Mouse (Mus musculus) CH12.LX (cell line): ENCODE data around the gene Exosc2. TPM values are rescaled to one million over a fixed set of nuclear protein-coding genes. Genes with fewer than 3 reads are reported as not detected.
A peak's percentile ranks its signal among the peaks of the same experiment; 100 is the strongest.

Experiments
- DNase-seq: peaks from one replicate; pipeline ENCODE4 v3.0.0-alpha.2; 2013; ENCODE audit errors: extremely low read depth
- H3K27ac ChIP-seq: 2 replicates; pipeline ENCODE4 v1.5.1; 2012; ENCODE audit warnings: low read depth, mild to moderate bottlenecking, control low read depth, moderate library complexity; ENCODE audit not compliant: insufficient read depth
- H3K27me3 ChIP-seq: replicated peaks from 2 replicates; pipeline ENCODE3; 2012; ENCODE audit warnings: inconsistent platforms
- H3K36me3 ChIP-seq, 2 experiments: replicated peaks in 1 of 2; 2 replicates each; pipeline versions ENCODE3 to v1.6.1; 2012; ENCODE audit warnings: inconsistent platforms in 1 of 2, low read length in 1 of 2, mild to moderate bottlenecking in 1 of 2, mixed read lengths in 1 of 2, moderate library complexity in 1 of 2; ENCODE audit not compliant: control insufficient read depth in 1 of 2, insufficient read depth in 1 of 2
- H3K4me1 ChIP-seq, 2 experiments: 2 replicates each; pipeline ENCODE4 v1.6.1; 2012; ENCODE audit warnings: inconsistent platforms in 1 of 2, moderate library complexity in 1 of 2; ENCODE audit not compliant: insufficient read depth in 2 of 2, control insufficient read depth in 1 of 2
- H3K4me2 ChIP-seq: 2 replicates; pipeline ENCODE4 v1.6.1; 2012; ENCODE audit warnings: low read depth, mild to moderate bottlenecking, control low read depth; ENCODE audit not compliant: poor library complexity, insufficient read depth, severe bottlenecking
- H3K4me3 ChIP-seq, 3 experiments: fragments of 150-350 bp in 1 of 3; sonication (generic) in 1 of 3; replicated peaks in 1 of 3; 2 replicates each; pipeline versions ENCODE3 to v1.5.1; 2011 to 2012; ENCODE audit warnings: low read depth in 2 of 3, low read length in 2 of 3, mild to moderate bottlenecking in 2 of 3, moderate library complexity in 2 of 3, control low read depth in 1 of 3, improper control_type of control experiment in 1 of 3, inconsistent platforms in 1 of 3, mixed read lengths in 1 of 3; ENCODE audit not compliant: poor library complexity in 1 of 3
- H3K79me2 ChIP-seq: replicated peaks from 2 replicates; pipeline ENCODE4 v1.6.1; 2012; ENCODE audit warnings: mild to moderate bottlenecking, moderate library complexity; ENCODE audit not compliant: control insufficient read depth, poor library complexity, insufficient read depth, severe bottlenecking; ENCODE audit errors: extremely low read depth
- H3K9ac ChIP-seq: 2 replicates; pipeline ENCODE4 v1.6.1; 2012; ENCODE audit warnings: low read depth, mild to moderate bottlenecking, control low read depth, moderate library complexity; ENCODE audit not compliant: insufficient read depth
- H3K9me3 ChIP-seq: replicated peaks from 2 replicates; pipeline ENCODE3; 2012; ENCODE audit warnings: low read length, inconsistent platforms, mixed read lengths
- BHLHE40 ChIP-seq: IDR thresholded peaks from 2 replicates; pipeline ENCODE4 v1.6.1; 2011; ENCODE audit warnings: mild to moderate bottlenecking, low read depth, low read length, improper control_type of control experiment
- CHD2 ChIP-seq: IDR thresholded peaks from 2 replicates; pipeline ENCODE4 v1.6.1; 2011; ENCODE audit warnings: low read length, improper control_type of control experiment
- GABPA ChIP-seq: IDR thresholded peaks from 2 replicates; pipeline ENCODE4 v1.6.1; 2012; ENCODE audit warnings: low read depth, low read length, improper control_type of control experiment, inconsistent platforms; ENCODE audit not compliant: insufficient replicate concordance
- HCFC1 ChIP-seq: IDR thresholded peaks from 2 replicates; pipeline ENCODE4 v1.6.1; 2012; ENCODE audit warnings: low read depth, mild to moderate bottlenecking, inconsistent platforms, low read length, improper control_type of control experiment
- NELFE ChIP-seq: IDR thresholded peaks from 2 replicates; pipeline ENCODE4 v1.6.1; 2011; ENCODE audit warnings: low read depth, low read length, improper control_type of control experiment
- NRF1 ChIP-seq: IDR thresholded peaks from 2 replicates; pipeline ENCODE4 v1.6.1; 2014; ENCODE audit warnings: low read depth, mild to moderate bottlenecking, inconsistent platforms, low read length, improper control_type of control experiment, moderate library complexity
- PAX5 ChIP-seq: IDR thresholded peaks from 2 replicates; pipeline ENCODE4 v1.6.1; 2012; ENCODE audit warnings: low read length, inconsistent platforms, mixed read lengths
- POLR2AphosphoS2 ChIP-seq: IDR thresholded peaks from 2 replicates; pipeline ENCODE4 v1.6.1; 2011; ENCODE audit warnings: low read depth, low read length, improper control_type of control experiment
- RAD21 ChIP-seq: IDR thresholded peaks from 2 replicates; pipeline ENCODE4 v1.6.1; 2011; ENCODE audit warnings: low read depth, mild to moderate bottlenecking, low read length, improper control_type of control experiment, moderate library complexity
- SIN3A ChIP-seq: IDR thresholded peaks from 2 replicates; pipeline ENCODE4 v1.6.1; 2012; ENCODE audit warnings: low read length, improper control_type of control experiment, inconsistent platforms
- ZC3H11A ChIP-seq: IDR thresholded peaks from 2 replicates; pipeline ENCODE4 v1.6.1; 2012; ENCODE audit warnings: low read depth, mild to moderate bottlenecking, inconsistent platforms, low read length, improper control_type of control experiment
- dilution Hi-C: fragments of 300-500 bp; cut with MboI; formaldehyde crosslinking; loops from 2 replicates; pipeline ENCODE4 v1.14.3; 2020; ENCODE audit warnings: low sequenced_read_pairs; ENCODE audit not compliant: extremely low pct_unique_long_range_greater_than_20kb, extremely low pct_ligation_motif_present
- in situ Hi-C: fragments of 300-500 bp; cut with MboI; formaldehyde crosslinking; loops from 3 replicates; pipeline ENCODE4 v1.14.3; 2019; ENCODE audit warnings: low sequenced_read_pairs, low pct_ligation_motif_present, low pct_unique_long_range_greater_than_20kb, mixed read lengths
- polyA plus RNA-seq: library from polyadenylated mRNA; unstranded; fragments of >175 nt; gene quantifications from 2 replicates; pipeline ENCODE4 v1.2.1, GENCODE M21; 2012; ENCODE audit warnings: low read depth; ENCODE audit not compliant: insufficient read length
- total RNA-seq, 2 experiments: library from RNA; depleted of rRNA; stranded (reverse); fragments of 300-350 nt in 1 of 2; fragments of >200 nt in 1 of 2; gene quantifications; 2 replicates each; pipeline ENCODE4 v1.2.3; 2012 to 2014

Exosc2 gene
- total and polyA plus RNA-seq, 3 experiments: 104 to 167 (median 110) TPM

DNA sequence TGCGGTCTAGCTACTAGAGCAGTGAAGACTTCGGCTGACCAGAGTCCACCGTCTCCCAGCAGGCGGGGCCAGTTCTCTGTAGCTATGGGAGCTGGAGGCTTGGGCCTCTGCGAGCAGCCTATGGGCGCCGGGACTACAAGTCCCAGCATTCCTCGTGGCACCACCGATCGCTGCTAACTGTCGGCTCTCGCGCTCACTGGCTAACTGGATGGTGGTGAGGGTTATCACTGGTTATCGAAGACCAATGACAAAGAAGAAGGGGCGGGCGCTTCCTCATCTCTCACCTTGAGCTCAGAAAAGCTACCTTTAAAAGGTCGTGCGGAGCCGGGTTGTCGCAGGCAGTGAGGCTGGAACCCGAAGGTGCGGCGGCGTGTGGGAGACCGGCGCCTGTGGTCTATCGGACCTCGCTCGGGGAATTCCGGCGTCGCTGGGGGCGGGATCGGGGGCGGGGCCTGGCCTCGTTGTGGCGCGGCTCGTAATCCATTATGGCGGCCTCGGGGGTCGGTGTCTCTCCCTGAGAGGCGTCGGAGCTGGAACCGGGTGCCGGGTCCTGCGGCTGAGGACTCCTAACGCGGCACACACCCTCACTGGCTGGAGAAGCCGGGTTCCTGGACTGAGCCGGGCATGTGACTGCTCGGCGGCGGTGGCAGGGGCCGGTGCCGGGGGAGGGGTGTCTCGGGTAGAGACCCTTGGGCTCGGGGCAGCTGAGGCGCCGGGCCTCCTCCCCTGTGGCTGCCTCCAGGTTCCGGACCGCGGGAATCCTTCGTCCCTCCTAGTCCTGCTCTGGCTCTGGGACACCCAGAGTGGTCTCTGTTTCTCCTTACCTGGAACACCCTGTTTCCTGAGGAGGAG lies 17.8 kb downstream of the Exosc2 start, which contains the start of gene Abl1 (continued):
- TF ChIP-seq HCFC1: peak; percentile 99

DNA sequence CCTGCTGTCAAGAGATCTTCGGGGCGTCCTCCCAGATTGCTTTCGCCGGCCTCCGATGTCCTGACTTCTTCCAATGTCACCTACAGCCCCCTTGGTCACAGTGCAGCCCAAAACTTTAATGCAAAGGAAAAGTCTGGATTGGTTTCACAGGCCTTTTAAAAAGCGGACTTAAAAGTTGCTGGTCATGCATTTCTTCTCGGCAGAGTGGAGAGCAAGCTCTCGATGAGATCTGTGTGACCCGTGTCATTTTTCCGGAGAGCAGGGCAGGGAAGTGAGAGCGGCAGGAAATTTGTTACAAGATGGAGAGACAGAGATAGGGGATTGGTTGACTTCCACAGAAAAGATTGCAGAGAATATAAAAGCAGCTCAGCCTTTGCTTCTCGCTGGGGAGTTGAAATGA lies 18.5 kb downstream of the Exosc2 start:
- H3K36me3 ChIP-seq: peaks cover 0 to 7% of the 10 kb centered on the region in 2 experiments
- H3K9ac ChIP-seq: peak overlapping the region; percentile 83
- dilution Hi-C loops (no loop called here), in situ Hi-C loops (loop anchor here (5.0 to 10.0 kb wide), 2 partner anchors 98 to 196 kb away; partner anchors contain the start of gene Lamc3)
- TF ChIP-seq NRF1 (no peak), RAD21 (no peak), ZC3H11A (no peak), SIN3A (no peak), POLR2AphosphoS2 (no peak), NELFE (no peak), PAX5 (no peak), GABPA (no peak), CHD2 (no peak)
- H3K4me2 ChIP-seq: peak overlapping the region; percentile 99
- no peak for DNase-seq
- H3K27ac ChIP-seq: no peak overlapping the region
- no peaks in the 10 kb centered on the region for H3K9me3 ChIP-seq
- H3K4me1 ChIP-seq: peaks cover 3 to 26% of the 10 kb centered on the region in 2 experiments; a peak in 3 of 4 replicates
- no peaks in the 10 kb centered on the region for H3K27me3 ChIP-seq
- H3K4me3 ChIP-seq: peak overlapping the region; percentile 70 to 87 (median 81)
- H3K79me2 ChIP-seq: peaks cover 2% of the 10 kb centered on the region; the same call in 1 of the 2 replicates

DNA sequence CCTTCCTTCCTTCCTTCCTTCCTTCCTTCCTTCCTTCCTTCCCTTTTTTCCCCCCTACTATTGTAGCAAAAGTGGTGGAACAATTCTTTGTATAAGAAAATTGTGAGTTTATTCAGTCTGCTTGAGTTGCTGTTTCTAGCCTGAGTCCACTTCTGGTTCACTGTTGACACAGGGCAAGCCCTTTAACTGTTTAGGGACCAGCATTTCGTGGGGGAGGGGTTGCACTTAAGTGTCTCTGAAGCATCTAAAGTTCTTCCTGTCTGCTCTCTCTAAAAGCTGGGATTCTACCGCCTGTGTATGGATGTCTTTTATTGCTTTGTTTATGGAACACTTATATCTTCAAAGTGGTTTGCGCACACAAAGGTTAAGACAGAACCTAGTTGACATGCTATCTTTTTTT lies 19.5 kb downstream of the Exosc2 start:
- TF ChIP-seq BHLHE40 (no peak), SIN3A (0 out of 2 replicates have a peak, but pooled peaks have one; percentile 7)
- Histone ChIP-seq H3K79me2 (peaks cover 2% of the 10 kb centered on the region; the same call in 1 of the 2 replicates), H3K4me1 (peaks cover 3 to 26% of the 10 kb centered on the region in 2 experiments; a peak in 3 of 4 replicates), H3K27me3 (no peaks in the 10 kb centered on the region), H3K36me3 (peaks cover 2 to 16% of the 10 kb centered on the region in 2 experiments), H3K9ac (0 out of 2 replicates have a peak overlapping the region, but pooled peaks have one; percentile 83), H3K4me2 (peak overlapping the region; percentile 99), H3K4me3 (peak overlapping the region in 2 of 3 experiments; percentile 70 to 87), H3K27ac (no peak overlapping the region), H3K9me3 (no peaks in the 10 kb centered on the region)
- no peak for DNase-seq
- in situ Hi-C loops: no loop called here
- dilution Hi-C loops: no loop called here
